Mouse (Mus musculus) gastrocnemius, postnatal 4 days (tissue): Measurements from ENCODE around the gene Gm26897. TPM values are rescaled to one million over a fixed set of nuclear protein-coding genes. Genes with fewer than 3 reads are reported as not detected.

Source experiments
- DNase-seq, 2 experiments: peaks; one replicate each; pipeline ENCODE4 v3.0.0; 2021 to 2022; ENCODE audit warnings: low spot score in 2 of 2, mixed read lengths in 2 of 2
- long read RNA-seq, 2 experiments: library from polyadenylated mRNA; stranded (forward); transcript quantifications; one replicate each; pipeline ENCODE4 v2.0.0; 2021
- total RNA-seq, 2 experiments: library from RNA; stranded (reverse); gene quantifications; 2 replicates each; pipeline ENCODE4 v1.2.3; 2021

Gm26897 gene
- total RNA-seq: not detected
- long read RNA-seq, experiment 1: 0 reads
- long read RNA-seq, experiment 2: 0 reads

- peak in 1 of 2 experiments; percentile 30 for DNase-seq
Measured at GRCm38 (mm10) chr5:111733851-111734250, at the start of gene Gm26897. Gene Gm26897 (plus strand): TSS chr5:111733924.

- no peak for DNase-seq
Measured at GRCm38 (mm10) chr5:111687370-111687769, 46.4 kb upstream of the Gm26897 start.

- DNase-seq: no peak
Measured at GRCm38 (mm10) chr5:111688584-111688983, 45.1 kb upstream of the Gm26897 start.

- no peak for DNase-seq
Measured at GRCm38 (mm10) chr5:111697996-111698395, 35.7 kb upstream of the Gm26897 start.

GRCm38 (mm10) chr5:111699711-111700303, 33.9 kb upstream of the Gm26897 start:
- no peak for DNase-seq

- DNase-seq: no peak
Measured at GRCm38 (mm10) chr5:111701634-111702329, 31.9 kb upstream of the Gm26897 start.

- DNase-seq: no peak
Measured at GRCm38 (mm10) chr5:111703586-111703985, 30.1 kb upstream of the Gm26897 start.

GRCm38 (mm10) chr5:111704326-111704725, 29.4 kb upstream of the Gm26897 start:
- no peak for DNase-seq

GRCm38 (mm10) chr5:111709195-111709901, 24.4 kb upstream of the Gm26897 start:
- no peak for DNase-seq

- no peak for DNase-seq
Measured at GRCm38 (mm10) chr5:111719018-111719417, 14.7 kb upstream of the Gm26897 start.

- DNase-seq: no peak
Measured at GRCm38 (mm10) chr5:111720726-111721125, 13.0 kb upstream of the Gm26897 start.

- DNase-seq: no peak
Measured at GRCm38 (mm10) chr5:111724713-111725112, 9.0 kb upstream of the Gm26897 start.

- DNase-seq: no peak
Measured at GRCm38 (mm10) chr5:111725195-111725920, 8.4 kb upstream of the Gm26897 start.

- no peak for DNase-seq
Measured at GRCm38 (mm10) chr5:111728411-111728810, 5.3 kb upstream of the Gm26897 start.

- no peak for DNase-seq
Measured at GRCm38 (mm10) chr5:111730560-111731167, 3.1 kb upstream of the Gm26897 start.

- DNase-seq: no peak
Measured at GRCm38 (mm10) chr5:111732194-111732593, 1.5 kb upstream of the Gm26897 start.

GRCm38 (mm10) chr5:111739480-111739879, 5.8 kb downstream of the Gm26897 start:
- no peak for DNase-seq

GRCm38 (mm10) chr5:111740384-111741275, 6.9 kb downstream of the Gm26897 start:
- DNase-seq: no peak

- DNase-seq: no peak
Measured at GRCm38 (mm10) chr5:111741352-111741751, 7.6 kb downstream of the Gm26897 start.

GRCm38 (mm10) chr5:111742290-111742898, 8.7 kb downstream of the Gm26897 start:
- no peak for DNase-seq
